Mouse (Mus musculus) liver, embryonic 14.5 days (tissue): ENCODE measurements at regions not wholly inside any gene's neighbourhood (a gene's known extent, or its start where the extent isn't known, plus 50 kb on each side); places are given as distances from the start of the nearest gene placed in this dataset.

ENCODE experiments used
- ATAC-seq: fragments of 200-750 bp; cut with Nextera tagmentation; 2 replicates; pipeline ENCODE4 v1.8.0; 2017; ENCODE audit warnings: moderate number of reproducible peaks, mild to moderate bottlenecking, moderate library complexity; ENCODE audit not compliant: insufficient read depth
- DNase-seq, 3 experiments: peaks; one replicate each; pipeline ENCODE4 v3.0.0-alpha.2; 2012 to 2013; ENCODE audit warnings: low read depth in 3 of 3, low spot score in 3 of 3
- H3K27ac ChIP-seq: fragments of 300-500 bp; sonication (generic); 2 replicates; pipeline ENCODE4 v1.5.1; 2014; ENCODE audit warnings: moderate library complexity, mild to moderate bottlenecking, control low read depth, inconsistent platforms
- H3K27me3 ChIP-seq: fragments of 300-500 bp; sonication (generic); 2 replicates; pipeline ENCODE4 v1.6.1; 2014; ENCODE audit warnings: mild to moderate bottlenecking, low read length, moderate library complexity; ENCODE audit not compliant: control insufficient read depth, insufficient read depth
- H3K36me3 ChIP-seq: fragments of 300-500 bp; sonication (generic); replicated peaks from 2 replicates; pipeline ENCODE4 v1.6.1; 2014; ENCODE audit warnings: low read depth; ENCODE audit not compliant: control insufficient read depth, insufficient read depth
- H3K4me1 ChIP-seq, 2 experiments: fragments of 200-500 bp in 1 of 2; fragments of 300-500 bp in 1 of 2; sonication (generic) in 1 of 2; replicated peaks; 2 replicates each; pipeline ENCODE4 v1.6.1; 2012 to 2014; ENCODE audit warnings: antibody characterized with exemption in 1 of 2, inconsistent platforms in 1 of 2, low read length in 1 of 2; ENCODE audit not compliant: control insufficient read depth in 2 of 2, insufficient read depth in 2 of 2
- H3K4me2 ChIP-seq: fragments of 300-500 bp; sonication (generic); 2 replicates; pipeline ENCODE4 v1.6.1; 2014; ENCODE audit warnings: low read depth, mild to moderate bottlenecking, control low read depth, moderate library complexity
- H3K4me3 ChIP-seq, 2 experiments: fragments of 200-500 bp in 1 of 2; fragments of 300-500 bp in 1 of 2; sonication (generic) in 1 of 2; 2 replicates each; pipeline ENCODE4 v1.5.1; 2012 to 2014; ENCODE audit warnings: low read depth in 2 of 2, low read length in 2 of 2, mild to moderate bottlenecking in 2 of 2, control low read depth in 1 of 2, inconsistent platforms in 1 of 2, moderate library complexity in 1 of 2; ENCODE audit not compliant: insufficient read depth in 1 of 2
- H3K9ac ChIP-seq: fragments of 300-500 bp; sonication (generic); replicated peaks from 2 replicates; pipeline ENCODE4 v1.6.1; 2014; ENCODE audit warnings: mild to moderate bottlenecking, control low read depth, moderate library complexity
- H3K9me3 ChIP-seq: fragments of 300-500 bp; sonication (generic); 2 replicates; pipeline ENCODE4 v1.6.1; 2016; ENCODE audit warnings: low read length, mixed read lengths; ENCODE audit not compliant: control insufficient read depth
- CTCF ChIP-seq: IDR thresholded peaks from 2 replicates; pipeline ENCODE4 v1.5.1; 2016; ENCODE audit warnings: antibody characterized with exemption, low read depth, control low read depth
- EP300 ChIP-seq: IDR thresholded peaks from 2 replicates; pipeline ENCODE4 v1.6.1; 2016; ENCODE audit warnings: antibody characterized with exemption, low read depth
- WGBS: fragments of 180-500 bp; shearing (Covaris S2); extraction: QIAGEN DNeasy Blood & Tissue Kit; methylation state at CpG from one replicate; pipeline ENCODE4 v1.1.7; 2014; ENCODE audit not compliant: insufficient replicate concordance; 5-methylcytosine and 5-hydroxymethylcytosine counted together

GRCm38 (mm10) chr16:77236509-77237271 is 223.2 kb downstream of the Usp25 start:
- TF ChIP-seq EP300 = no peak
- TF ChIP-seq CTCF = no peak
- no peak overlapping the region for H3K4me2 ChIP-seq
- no peak overlapping the region for H3K9ac ChIP-seq
- 55% methylated on average over 13 of the region's 13 CpGs for WGBS
- H3K27me3 ChIP-seq = no peaks in the 10 kb centered on the region
- ATAC-seq = no peak
- no peak overlapping the region for H3K4me3 ChIP-seq
- H3K27ac ChIP-seq = no peak overlapping the region
- H3K9me3 ChIP-seq = no peaks in the 10 kb centered on the region
- H3K36me3 ChIP-seq = no peaks in the 10 kb centered on the region
- no peak for DNase-seq
- no peaks in the 10 kb centered on the region for H3K4me1 ChIP-seq

- Histone ChIP-seq H3K27ac (no peak overlapping the region), H3K4me1 (no peaks in the 10 kb centered on the region), H3K27me3 (no peaks in the 10 kb centered on the region), H3K36me3 (no peaks in the 10 kb centered on the region), H3K4me3 (no peak overlapping the region), H3K4me2 (no peak overlapping the region), H3K9me3 (no peaks in the 10 kb centered on the region), H3K9ac (no peak overlapping the region)
- no peak for TF ChIP-seq EP300
- no peak for TF ChIP-seq CTCF
- ATAC-seq (no peak), DNase-seq (no peak)
- 79% methylated on average over 4 of the region's 4 CpGs for WGBS
Observed at GRCm38 (mm10) chr16:77236021-77236420, 222.5 kb downstream of the Usp25 start.

GRCm38 (mm10) chr16:77235449-77235848 is 221.9 kb downstream of the Usp25 start:
- Histone ChIP-seq H3K4me1 (no peaks in the 10 kb centered on the region), H3K9ac (no peak overlapping the region), H3K4me2 (no peak overlapping the region), H3K36me3 (no peaks in the 10 kb centered on the region), H3K9me3 (no peaks in the 10 kb centered on the region), H3K27me3 (no peaks in the 10 kb centered on the region), H3K27ac (no peak overlapping the region), H3K4me3 (no peak overlapping the region)
- no peak for DNase-seq
- WGBS = 64% methylated on average over 5 of the region's 5 CpGs
- no peak for TF ChIP-seq CTCF
- no peak for TF ChIP-seq EP300
- no peak for ATAC-seq
